Mouse (Mus musculus): ENCODE data around the gene Gramd4. TPM values are rescaled to one million over a fixed set of nuclear protein-coding genes. Genes with fewer than 3 reads are reported as not detected.

Gramd4 gene
- polyA plus RNA-seq, 1 experiment from 2014 or later: 29.1 TPM

DNA sequence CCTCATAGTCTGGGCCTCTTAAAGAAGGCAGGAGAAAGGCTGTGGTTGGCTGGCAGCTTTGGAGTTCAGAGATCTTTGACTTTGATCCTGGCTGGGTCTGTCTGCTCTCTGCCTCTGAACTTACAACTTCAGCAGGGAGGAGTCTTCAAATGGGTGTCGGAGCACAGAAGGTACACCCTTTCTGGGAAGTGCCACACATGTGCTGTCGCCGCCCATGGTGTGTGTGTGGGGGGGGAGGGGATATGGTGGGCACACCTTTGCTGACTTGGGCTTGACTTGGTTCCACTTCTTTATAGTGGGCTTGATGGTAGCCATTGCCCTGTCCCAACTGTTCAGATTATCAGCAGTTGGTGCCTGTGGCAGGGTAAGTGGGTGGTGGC lies 7.3 kb downstream of the Gramd4 start:
- Histone ChIP-seq H3K4me2 (replicated peaks) (no peak overlapping the region), H3K27ac (replicated peaks) (no peak overlapping the region), H3K4me3 (no peak overlapping the region), H3K9me3 (no peaks in the 10 kb centered on the region), H3K27me3 (no peaks in the 10 kb centered on the region), H3K4me1 (peaks cover 55% of the 10 kb centered on the region), H3K9ac (replicated peaks) (no peak overlapping the region), H3K36me3 (no peaks in the 10 kb centered on the region)
- ATAC-seq (ENCODE audit: low FRiP score, low read depth): no peak
- 86% methylated on average over 3 of the region's 3 CpGs for WGBS

DNA sequence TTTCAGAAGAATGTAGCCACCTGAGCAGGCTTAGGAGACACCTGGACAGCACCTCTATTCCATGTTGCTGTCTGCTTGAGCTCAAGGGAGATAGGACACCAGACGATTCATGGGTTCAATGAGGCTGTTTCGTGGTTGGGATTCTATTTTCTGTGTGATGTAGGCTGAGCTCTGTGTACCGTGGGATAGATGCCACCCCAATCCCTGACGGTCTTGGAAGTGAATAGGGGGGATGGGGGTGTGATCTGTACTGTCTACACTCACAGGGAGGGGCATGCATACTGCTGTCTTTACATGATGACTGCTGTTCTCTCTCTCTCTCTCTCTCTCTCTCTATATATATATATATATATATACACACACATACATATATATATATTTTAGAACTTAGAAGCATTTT lies 7.9 kb downstream of the Gramd4 start:
- H3K4me1 ChIP-seq: peaks cover 54% of the 10 kb centered on the region
- H3K27ac ChIP-seq (replicated peaks): no peak overlapping the region
- H3K4me2 ChIP-seq (replicated peaks): no peak overlapping the region
- H3K9me3 ChIP-seq: no peaks in the 10 kb centered on the region
- ATAC-seq (ENCODE audit: low FRiP score, low read depth): no peak
- no peaks in the 10 kb centered on the region for H3K27me3 ChIP-seq
- no peak overlapping the region for H3K9ac ChIP-seq (replicated peaks)
- 98% methylated on average over 4 of the region's 4 CpGs for WGBS
- no peak overlapping the region for H3K4me3 ChIP-seq
- H3K36me3 ChIP-seq: no peaks in the 10 kb centered on the region

DNA sequence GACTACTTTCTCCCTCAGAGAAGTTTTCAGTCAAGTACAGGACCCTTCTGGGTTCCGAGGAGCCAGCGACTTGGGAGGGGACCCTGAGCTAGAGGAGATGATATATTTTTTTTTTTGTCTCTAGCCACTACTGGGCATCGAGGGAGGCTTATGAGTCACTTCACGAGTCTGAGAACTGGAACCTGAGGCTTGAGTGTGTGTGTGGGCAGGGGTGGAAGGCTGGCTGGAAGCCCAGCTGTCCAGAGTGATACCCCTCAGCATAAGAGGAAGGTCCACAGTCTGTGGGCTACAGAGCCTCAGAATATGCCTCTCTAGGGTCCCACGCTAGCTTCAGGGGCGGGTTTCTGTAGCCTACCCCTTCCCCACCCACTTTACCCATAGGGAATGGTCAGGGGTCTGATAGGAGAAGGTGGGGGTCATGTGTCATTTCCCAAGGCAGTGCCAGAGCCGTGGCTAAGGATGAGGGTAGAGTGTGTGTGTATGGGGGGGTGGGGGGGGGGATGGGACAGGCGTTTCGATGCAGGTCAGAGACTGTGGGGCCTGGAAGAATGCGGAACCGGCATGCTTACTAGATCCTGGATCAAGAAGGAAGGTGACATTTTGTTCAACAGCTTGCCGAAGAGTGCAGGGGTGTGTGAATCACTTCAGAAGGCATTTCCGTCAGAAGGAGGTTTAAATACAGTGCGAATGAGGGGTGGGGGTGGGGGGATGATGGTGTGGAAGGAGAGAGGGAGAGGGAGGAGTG lies 9.5 kb downstream of the Gramd4 start:
- Histone ChIP-seq H3K36me3 (no peaks in the 10 kb centered on the region), H3K4me1 (peaks cover 45% of the 10 kb centered on the region), H3K27ac (replicated peaks) (no peak overlapping the region), H3K9ac (replicated peaks) (no peak overlapping the region), H3K9me3 (no peaks in the 10 kb centered on the region), H3K4me2 (replicated peaks) (no peak overlapping the region), H3K4me3 (no peak overlapping the region), H3K27me3 (no peaks in the 10 kb centered on the region)
- no peak for ATAC-seq (ENCODE audit: low FRiP score, low read depth)
- whole genome bisulfite sequencing: 84% methylated on average over 14 of the region's 14 CpGs

DNA sequence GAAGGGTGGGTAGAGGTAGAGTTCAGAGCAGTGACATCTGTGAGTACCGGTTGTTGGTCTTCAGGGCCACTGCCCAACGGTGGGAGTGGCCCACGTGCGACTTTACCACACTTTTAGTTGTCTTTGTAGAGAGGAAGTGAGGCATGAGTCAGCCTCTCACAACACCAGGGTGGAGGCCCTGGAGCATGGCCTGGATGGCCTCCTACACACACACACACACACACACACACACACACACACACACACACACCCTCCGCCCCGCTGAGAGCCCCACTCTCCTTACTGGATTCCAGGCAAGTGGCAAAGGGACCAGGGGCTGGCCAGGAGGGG lies 10.1 kb downstream of the Gramd4 start:
- no peaks in the 10 kb centered on the region for H3K9me3 ChIP-seq
- H3K27ac ChIP-seq (replicated peaks): no peak overlapping the region
- no peak for ATAC-seq (ENCODE audit: low FRiP score, low read depth)
- no peak overlapping the region for H3K4me3 ChIP-seq
- H3K9ac ChIP-seq (replicated peaks): no peak overlapping the region
- peaks cover 40% of the 10 kb centered on the region for H3K4me1 ChIP-seq
- no peak overlapping the region for H3K4me2 ChIP-seq (replicated peaks)
- no peaks in the 10 kb centered on the region for H3K27me3 ChIP-seq
- H3K36me3 ChIP-seq: no peaks in the 10 kb centered on the region
- WGBS: 69% methylated on average over 4 of the region's 6 CpGs

DNA sequence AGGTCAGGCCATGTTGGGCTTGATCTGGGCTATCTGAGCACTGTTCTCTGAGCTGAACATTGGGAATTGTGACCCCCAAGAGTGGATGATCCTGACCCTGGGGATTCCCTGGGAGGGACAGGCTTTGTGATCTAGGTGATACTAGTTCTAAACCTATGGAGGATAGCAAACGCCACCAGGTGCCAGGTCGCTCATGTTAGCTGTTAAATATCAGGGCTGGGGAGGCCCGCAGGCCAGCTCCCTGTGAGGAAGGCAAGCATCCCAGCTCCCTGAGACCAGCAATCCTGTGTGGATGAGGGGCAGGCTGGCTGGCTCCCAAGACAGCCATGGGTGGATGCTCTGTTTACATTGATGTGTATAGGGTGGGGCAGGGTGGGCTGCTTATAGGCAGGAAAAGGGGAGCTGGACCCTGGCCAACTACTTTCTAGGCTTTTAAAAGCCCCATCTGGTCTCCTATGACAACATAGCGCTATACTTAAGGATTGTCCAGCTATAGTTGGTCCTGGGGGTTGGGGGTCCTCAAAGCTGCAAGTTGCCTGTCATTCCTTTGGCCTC lies 10.5 kb downstream of the Gramd4 start:
- ATAC-seq (ENCODE audit: low FRiP score, low read depth): no peak
- Histone ChIP-seq H3K4me1 (peaks cover 38% of the 10 kb centered on the region), H3K27ac (replicated peaks) (no peak overlapping the region), H3K4me3 (no peak overlapping the region), H3K9me3 (no peaks in the 10 kb centered on the region), H3K9ac (replicated peaks) (no peak overlapping the region), H3K4me2 (replicated peaks) (no peak overlapping the region), H3K36me3 (no peaks in the 10 kb centered on the region), H3K27me3 (no peaks in the 10 kb centered on the region)
- 82% methylated on average over 4 of the region's 4 CpGs for WGBS

DNA sequence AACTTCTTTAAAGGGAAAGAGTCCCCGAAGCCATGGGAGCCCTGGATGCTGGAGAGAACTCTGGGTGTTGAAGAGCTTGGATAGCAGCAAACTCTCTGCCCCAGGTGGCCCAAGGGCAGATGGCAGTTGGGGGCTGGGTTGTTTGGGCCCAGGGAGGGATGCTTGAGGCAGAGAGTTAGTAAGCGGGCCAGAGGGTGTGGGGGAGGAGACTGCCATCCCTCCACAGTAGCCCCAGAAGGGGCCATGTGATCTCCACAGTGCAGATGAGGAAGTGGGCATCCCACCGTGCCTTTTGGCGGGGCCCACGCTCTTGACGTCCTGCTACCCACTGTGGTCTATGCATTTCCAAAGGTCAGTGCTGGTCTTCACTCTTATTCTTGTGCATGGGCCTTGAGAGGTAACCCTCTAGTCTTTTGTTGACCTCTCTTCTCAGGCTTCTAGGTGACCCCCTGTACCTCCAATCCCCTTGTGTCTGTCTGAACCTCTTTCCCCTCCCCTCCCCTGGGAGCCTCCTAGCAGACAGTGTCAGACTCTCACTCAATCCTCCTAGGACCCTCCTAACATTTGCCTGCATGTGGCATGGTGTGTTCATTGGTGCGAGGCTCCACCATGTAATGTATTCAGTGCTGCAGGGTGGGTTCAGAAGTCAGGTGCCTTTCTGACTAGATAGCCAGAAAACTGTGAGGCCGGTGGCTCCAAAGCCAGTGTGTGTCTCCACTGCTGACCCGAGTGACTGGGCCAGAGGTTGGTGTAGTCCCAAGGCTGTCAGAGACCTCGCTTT lies 11.7 kb downstream of the Gramd4 start:
- no peak for ATAC-seq (ENCODE audit: low FRiP score, low read depth)
- Histone ChIP-seq H3K27me3 (no peaks in the 10 kb centered on the region), H3K9me3 (no peaks in the 10 kb centered on the region), H3K9ac (replicated peaks) (no peak overlapping the region), H3K4me3 (no peak overlapping the region), H3K4me1 (peaks cover 38% of the 10 kb centered on the region), H3K27ac (replicated peaks) (no peak overlapping the region), H3K4me2 (replicated peaks) (no peak overlapping the region), H3K36me3 (no peaks in the 10 kb centered on the region)
- 84% methylated on average over 10 of the region's 10 CpGs for WGBS

DNA sequence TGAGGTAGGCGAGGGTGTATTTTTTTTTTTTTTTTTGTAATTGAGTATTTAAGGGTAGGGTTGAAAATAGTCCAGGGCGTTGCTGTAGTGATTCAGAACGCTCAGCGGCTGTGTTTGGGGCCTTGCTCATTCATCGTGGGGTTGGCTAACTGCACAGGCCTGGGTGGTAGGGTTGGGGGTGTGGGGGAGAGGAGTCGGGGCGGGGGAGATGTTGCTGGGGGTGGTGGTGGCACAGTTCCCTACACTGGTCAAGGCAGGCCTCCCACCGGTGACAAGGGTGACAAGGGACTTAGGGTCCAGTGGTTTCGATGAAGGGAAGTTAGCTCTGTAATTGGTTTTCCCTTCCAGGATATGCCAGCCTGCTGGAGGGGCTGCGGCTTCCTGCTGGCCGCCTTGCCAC lies 12.9 kb downstream of the Gramd4 start:
- no peak overlapping the region for H3K4me2 ChIP-seq (replicated peaks)
- H3K4me1 ChIP-seq: peaks cover 38% of the 10 kb centered on the region
- 56% methylated on average over 11 of the region's 11 CpGs for WGBS
- H3K36me3 ChIP-seq: no peaks in the 10 kb centered on the region
- H3K27ac ChIP-seq (replicated peaks): no peak overlapping the region
- no peak overlapping the region for H3K9ac ChIP-seq (replicated peaks)
- H3K4me3 ChIP-seq: no peak overlapping the region
- H3K27me3 ChIP-seq: no peaks in the 10 kb centered on the region
- no peaks in the 10 kb centered on the region for H3K9me3 ChIP-seq
- no peak for ATAC-seq (ENCODE audit: low FRiP score, low read depth)

DNA sequence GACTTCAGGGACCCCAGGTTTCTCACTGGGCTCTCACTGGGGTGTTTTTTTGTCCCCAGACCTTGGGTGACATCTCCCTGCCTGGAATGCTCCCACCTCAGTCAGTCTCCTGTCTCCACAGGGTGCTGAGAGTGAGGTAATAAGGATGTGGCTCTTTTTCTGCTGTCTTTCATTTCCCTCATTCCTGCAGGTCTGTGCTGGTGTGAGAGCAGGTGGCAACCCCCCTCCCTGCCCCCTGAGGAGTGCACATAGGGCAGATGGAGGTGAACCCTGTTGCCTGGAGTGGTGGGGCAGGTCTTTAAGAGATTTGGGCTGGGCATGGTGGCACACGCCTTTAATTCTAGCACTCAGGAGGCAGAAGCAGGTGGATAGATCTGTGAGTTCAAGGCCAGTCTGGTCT lies 13.7 kb downstream of the Gramd4 start:
- no peaks in the 10 kb centered on the region for H3K9me3 ChIP-seq
- no peaks in the 10 kb centered on the region for H3K36me3 ChIP-seq
- 0 out of 2 replicates have a peak overlapping the region, but pooled peaks have one; percentile 15 for H3K27ac ChIP-seq (replicated peaks)
- no peak overlapping the region for H3K4me2 ChIP-seq (replicated peaks)
- H3K9ac ChIP-seq (replicated peaks): no peak overlapping the region
- H3K27me3 ChIP-seq: no peaks in the 10 kb centered on the region
- 90% methylated on average over 1 of the region's 1 CpGs for WGBS
- no peak overlapping the region for H3K4me3 ChIP-seq
- H3K4me1 ChIP-seq: peaks cover 38% of the 10 kb centered on the region
- ATAC-seq (ENCODE audit: low FRiP score, low read depth): no peak

DNA sequence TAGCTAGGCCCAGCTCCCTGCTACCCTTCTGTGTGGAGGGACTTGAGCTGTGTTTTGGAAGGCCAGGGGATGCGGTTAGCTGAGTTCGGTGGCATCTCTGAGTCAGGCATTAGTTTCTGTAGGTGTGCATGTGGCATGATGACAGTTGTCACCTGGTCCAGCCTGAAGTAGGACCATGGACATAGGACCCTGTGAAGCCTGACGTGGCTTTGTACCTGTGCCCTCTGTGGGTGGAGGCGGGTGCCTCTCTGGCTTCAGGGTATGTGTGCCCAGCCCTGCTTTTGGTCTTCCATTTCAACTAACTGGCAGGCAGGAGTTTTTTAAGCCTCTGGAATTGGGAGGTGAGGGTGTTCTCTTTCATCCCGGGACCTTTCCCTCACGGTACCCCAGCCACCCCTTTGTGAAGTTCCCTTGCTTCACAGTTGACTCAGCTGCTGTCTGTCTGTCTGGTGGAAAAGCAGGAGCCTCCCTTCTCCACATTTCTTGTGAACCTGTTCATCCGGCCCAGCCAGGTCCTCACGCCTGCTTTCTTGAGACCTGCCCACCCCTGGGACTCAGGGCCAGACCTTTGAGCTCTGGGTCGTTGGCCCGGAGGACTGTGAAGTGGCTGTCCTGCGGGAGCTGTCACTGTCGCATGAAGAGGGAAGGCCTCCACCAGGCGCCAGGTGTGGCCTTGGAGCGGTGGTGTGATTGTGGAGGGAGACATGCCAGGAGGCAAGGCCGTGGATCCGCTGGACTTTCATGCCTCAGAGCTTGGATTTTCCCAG lies 16.9 kb downstream of the Gramd4 start:
- H3K4me2 ChIP-seq (replicated peaks): no peak overlapping the region
- 0 out of 2 replicates have a peak, but pooled peaks cover 3% of the 10 kb centered on the region for H3K27me3 ChIP-seq
- no peaks in the 10 kb centered on the region for H3K36me3 ChIP-seq
- peaks cover 18% of the 10 kb centered on the region for H3K4me1 ChIP-seq
- H3K27ac ChIP-seq (replicated peaks): no peak overlapping the region
- ATAC-seq (ENCODE audit: low FRiP score, low read depth): no peak
- no peak overlapping the region for H3K9ac ChIP-seq (replicated peaks)
- 89% methylated on average over 16 of the region's 16 CpGs for WGBS
- H3K4me3 ChIP-seq: no peak overlapping the region
- no peaks in the 10 kb centered on the region for H3K9me3 ChIP-seq

DNA sequence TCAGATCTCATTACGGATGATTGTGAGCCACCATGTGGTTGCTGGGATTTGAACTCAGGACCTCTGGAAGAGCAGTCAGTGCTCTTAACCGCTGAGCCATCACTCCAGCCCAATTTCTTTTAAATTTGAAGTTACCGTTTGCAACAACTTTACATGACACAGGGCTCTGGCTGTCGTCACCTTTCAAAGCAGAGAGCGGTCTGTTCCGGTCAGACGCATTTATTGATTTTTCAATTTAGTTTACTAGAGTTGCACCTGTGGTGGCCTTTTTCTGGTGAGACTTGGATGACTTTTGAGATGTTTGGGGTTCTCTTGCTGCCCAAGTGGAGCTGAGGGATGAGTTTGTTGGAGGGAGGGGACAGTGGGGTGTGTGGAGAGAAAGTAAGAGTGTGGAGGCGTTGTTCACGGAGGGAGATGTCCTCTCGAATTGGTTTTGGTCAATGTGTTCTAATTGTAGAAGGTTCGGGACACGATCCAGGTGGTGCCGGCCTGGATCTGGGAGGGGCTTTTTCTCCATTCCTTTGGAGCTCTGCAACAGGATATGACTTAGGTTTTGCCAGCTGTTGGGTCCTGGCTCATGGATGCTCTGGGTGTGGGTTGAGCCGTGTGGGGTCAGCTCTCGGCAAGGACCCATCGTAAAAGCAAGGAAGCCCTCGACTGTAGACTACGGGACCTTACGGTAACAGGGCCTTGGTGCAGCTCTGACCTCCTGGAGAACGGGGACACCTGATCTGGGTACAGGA lies 18.0 kb downstream of the Gramd4 start:
- no peaks in the 10 kb centered on the region for H3K36me3 ChIP-seq
- no peak for ATAC-seq (ENCODE audit: low FRiP score, low read depth)
- H3K4me3 ChIP-seq: no peak overlapping the region
- WGBS: 94% methylated on average over 20 of the region's 20 CpGs
- peaks cover 11% of the 10 kb centered on the region; the same call in 1 of the 2 replicates for H3K4me1 ChIP-seq
- no peak overlapping the region for H3K4me2 ChIP-seq (replicated peaks)
- H3K9ac ChIP-seq (replicated peaks): no peak overlapping the region
- no peak overlapping the region for H3K27ac ChIP-seq (replicated peaks)
- H3K27me3 ChIP-seq: 0 out of 2 replicates have a peak, but pooled peaks cover 4% of the 10 kb centered on the region
- H3K9me3 ChIP-seq: no peaks in the 10 kb centered on the region

DNA sequence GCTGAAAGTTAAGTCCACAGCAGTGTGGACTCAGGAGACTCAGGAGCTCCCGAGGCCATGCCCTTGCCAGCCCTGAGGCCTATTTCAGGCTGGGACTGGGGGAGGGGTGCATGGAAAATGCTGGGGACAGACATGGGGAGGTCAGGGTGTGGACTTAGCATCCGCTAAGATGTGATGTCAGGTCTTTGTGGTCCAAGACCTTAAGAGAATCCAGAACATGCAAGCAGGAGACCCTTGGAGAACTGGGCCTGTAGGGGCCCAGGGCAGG lies 18.5 kb downstream of the Gramd4 start:
- WGBS: 91% methylated on average over 2 of the region's 2 CpGs
- no peak for ATAC-seq (ENCODE audit: low FRiP score, low read depth)
- no peaks in the 10 kb centered on the region for H3K36me3 ChIP-seq
- no peak overlapping the region for H3K4me3 ChIP-seq
- H3K9me3 ChIP-seq: no peaks in the 10 kb centered on the region
- H3K4me1 ChIP-seq: peaks cover 10% of the 10 kb centered on the region; the same call in 1 of the 2 replicates
- H3K27ac ChIP-seq (replicated peaks): no peak overlapping the region
- H3K27me3 ChIP-seq: 0 out of 2 replicates have a peak, but pooled peaks cover 4% of the 10 kb centered on the region
- H3K9ac ChIP-seq (replicated peaks): no peak overlapping the region
- no peak overlapping the region for H3K4me2 ChIP-seq (replicated peaks)

Measured in midbrain, embryonic 12.5 days (tissue).